Mouse (Mus musculus) limb, embryonic 14.5 days (tissue): ENCODE results near the gene Gabpb1. TPM values are rescaled to one million over a fixed set of nuclear protein-coding genes. Genes with fewer than 3 reads are reported as not detected.
A peak's percentile ranks its signal among the peaks of the same experiment; 100 is the strongest.

ENCODE experiments used
- ATAC-seq: fragments of 200-750 bp; cut with Nextera tagmentation; 2 replicates; pipeline ENCODE4 v1.8.0; 2017; ENCODE audit warnings: low read depth, moderate number of reproducible peaks, moderate TSS enrichment; ENCODE audit not compliant: low FRiP score
- DNase-seq: peaks from one replicate; pipeline ENCODE4 v3.0.0-alpha.2; 2015; ENCODE audit warnings: low spot score
- H3K27ac ChIP-seq: fragments of 300-500 bp; sonication (generic); replicated peaks from 2 replicates; pipeline ENCODE4 v1.5.1; 2014; ENCODE audit warnings: low read depth, mild to moderate bottlenecking, low read length, moderate library complexity, mixed read lengths
- H3K27me3 ChIP-seq: fragments of 300-500 bp; sonication (generic); 2 replicates; pipeline ENCODE4 v1.6.1; 2014; ENCODE audit warnings: low read length, mixed read lengths; ENCODE audit not compliant: control insufficient read depth, insufficient read depth
- H3K36me3 ChIP-seq: fragments of 300-500 bp; sonication (generic); 2 replicates; pipeline ENCODE4 v1.6.1; 2014; ENCODE audit warnings: mild to moderate bottlenecking, low read length, moderate library complexity, mixed read lengths; ENCODE audit not compliant: control insufficient read depth, insufficient read depth
- H3K4me1 ChIP-seq: fragments of 300-500 bp; sonication (generic); 2 replicates; pipeline ENCODE4 v1.6.1; 2014; ENCODE audit warnings: antibody characterized with exemption, low read length, mixed read lengths; ENCODE audit not compliant: control insufficient read depth, insufficient read depth
- H3K4me2 ChIP-seq: fragments of 300-500 bp; sonication (generic); replicated peaks from 2 replicates; pipeline ENCODE4 v1.6.1; 2014; ENCODE audit warnings: low read depth, mild to moderate bottlenecking, low read length, moderate library complexity; ENCODE audit not compliant: severe bottlenecking
- H3K4me3 ChIP-seq: fragments of 300-500 bp; sonication (generic); replicated peaks from 2 replicates; pipeline ENCODE4 v1.5.1; 2014; ENCODE audit warnings: low read length
- H3K9ac ChIP-seq: fragments of 300-500 bp; sonication (generic); 2 replicates; pipeline ENCODE4 v1.6.1; 2014; ENCODE audit warnings: mild to moderate bottlenecking, low read depth, low read length, moderate library complexity; ENCODE audit not compliant: severe bottlenecking
- H3K9me3 ChIP-seq: fragments of 300-500 bp; sonication (generic); 2 replicates; pipeline ENCODE4 v1.6.1; 2016; ENCODE audit warnings: low read length; ENCODE audit not compliant: control insufficient read depth
- POLR2A ChIP-seq: fragments of 200-500 bp; IDR thresholded peaks from 2 replicates; pipeline ENCODE4 v1.8.0; 2012; ENCODE audit warnings: inconsistent platforms, mild to moderate bottlenecking, moderate library complexity, borderline replicate concordance; ENCODE audit not compliant: insufficient read depth, insufficient read length; ENCODE audit errors: extremely low read depth
- WGBS: fragments of 180-500 bp; shearing (Covaris S2); extraction: QIAGEN DNeasy Blood & Tissue Kit; methylation state at CpG from one replicate; pipeline ENCODE4 v1.1.7; 2014; 5-methylcytosine and 5-hydroxymethylcytosine counted together
- polyA plus RNA-seq, 2 experiments: library from polyadenylated mRNA; depleted of rRNA in 1 of 2; stranded (reverse) in 1 of 2; unstranded in 1 of 2; fragments of >200 nt; fragmentation: Nextera tagmentation in 1 of 2; extraction: Ambion mirVana in 1 of 2; gene quantifications; 2 replicates each; pipeline versions ENCODE4 v1.2.1 to v1.2.3; 2012 to 2014

Gabpb1 gene
- polyA plus RNA-seq, 2 experiments, result 44.6 to 48.0 TPM

DNA sequence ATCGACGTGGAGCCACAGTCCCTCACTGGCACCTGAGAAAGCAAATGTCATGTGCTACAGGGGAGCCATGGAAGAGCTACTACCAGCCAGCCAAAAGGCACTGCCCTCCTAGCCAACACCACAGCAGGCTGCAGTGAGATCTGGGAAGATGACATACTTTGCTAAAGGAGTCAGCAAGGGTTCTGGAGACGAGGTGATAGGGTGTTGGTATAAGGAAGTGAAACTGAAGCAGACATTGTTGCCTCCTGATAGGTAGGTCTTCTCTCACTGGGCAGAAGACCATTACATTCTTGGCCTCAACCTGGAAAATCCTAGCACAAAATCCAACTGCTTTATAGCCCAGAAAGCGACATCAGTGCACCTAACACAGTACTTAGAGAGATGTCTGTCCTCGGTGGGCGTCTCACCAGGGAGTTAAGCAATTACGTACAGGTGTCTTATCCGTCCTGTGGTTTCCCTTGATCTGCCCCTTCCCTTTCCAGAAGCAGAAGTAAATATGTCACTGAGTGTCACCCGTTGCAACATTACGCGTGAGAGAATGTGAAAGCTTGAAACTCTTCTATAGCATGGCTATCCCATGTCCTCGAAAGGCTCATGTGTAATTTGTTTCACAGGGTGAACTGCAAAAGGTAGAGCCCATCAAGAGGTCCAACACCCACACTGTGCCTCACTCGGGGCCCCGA lies 74.1 kb downstream of the Gabpb1 start:
- H3K4me1 ChIP-seq, result no peaks in the 10 kb centered on the region
- H3K36me3 ChIP-seq, result no peaks in the 10 kb centered on the region
- no peak for TF ChIP-seq POLR2A
- no peaks in the 10 kb centered on the region for H3K27me3 ChIP-seq
- no peak overlapping the region for H3K9ac ChIP-seq
- H3K4me3 ChIP-seq, result no peak overlapping the region
- DNase-seq (no peak), ATAC-seq (no peak)
- no peaks in the 10 kb centered on the region for H3K9me3 ChIP-seq
- no peak overlapping the region for H3K4me2 ChIP-seq
- H3K27ac ChIP-seq, result no peak overlapping the region
- WGBS, result 89% methylated on average over 14 of the region's 14 CpGs

DNA sequence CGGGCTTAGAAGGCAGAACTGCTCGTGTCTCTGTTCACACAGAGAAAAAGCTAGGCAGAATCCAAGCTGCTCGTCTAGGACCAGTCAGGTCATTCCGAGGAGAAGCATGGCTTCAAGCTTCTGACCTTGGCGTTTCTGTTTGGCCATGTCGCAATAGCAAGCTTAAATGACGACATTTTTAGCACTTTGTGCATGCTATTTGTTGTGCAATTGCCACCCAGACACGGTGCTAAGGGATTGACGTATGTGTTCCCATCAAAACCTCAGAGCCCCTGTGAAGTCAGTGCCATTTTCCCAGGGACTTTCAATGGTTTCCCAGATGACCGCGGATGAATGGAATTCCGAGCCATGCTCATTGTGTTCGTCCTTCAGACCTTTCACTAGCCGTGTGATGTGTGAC lies 75.6 kb downstream of the Gabpb1 start:
- ATAC-seq, result no peak
- 87% methylated on average over 14 of the region's 14 CpGs for WGBS
- no peak overlapping the region for H3K27ac ChIP-seq
- no peak for DNase-seq
- no peak for TF ChIP-seq POLR2A
- H3K4me1 ChIP-seq, result no peaks in the 10 kb centered on the region
- H3K4me3 ChIP-seq, result no peak overlapping the region
- H3K9ac ChIP-seq, result no peak overlapping the region
- H3K4me2 ChIP-seq, result no peak overlapping the region
- no peaks in the 10 kb centered on the region for H3K27me3 ChIP-seq
- no peaks in the 10 kb centered on the region for H3K36me3 ChIP-seq
- H3K9me3 ChIP-seq, result no peaks in the 10 kb centered on the region

DNA sequence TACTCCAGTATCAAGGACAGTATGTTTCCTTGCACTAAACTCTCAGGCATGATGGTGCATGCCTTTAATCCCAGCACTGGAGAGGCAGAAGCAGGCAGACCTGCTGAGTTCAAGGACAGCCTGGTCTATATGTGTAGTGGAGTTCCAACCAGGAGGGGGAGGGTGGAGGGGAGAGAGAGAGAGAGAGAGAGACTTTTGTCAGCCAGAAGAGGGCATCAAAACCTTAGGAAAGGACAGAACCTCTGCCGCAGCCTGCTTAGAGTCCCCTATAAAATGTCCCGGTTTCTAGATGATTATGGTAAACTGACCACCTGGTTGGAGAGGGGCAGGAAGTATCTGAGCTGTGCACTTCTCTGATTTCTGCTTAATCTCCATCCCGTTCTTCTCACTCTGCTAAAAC lies 77.1 kb downstream of the Gabpb1 start:
- Histone ChIP-seq H3K27me3 (no peaks in the 10 kb centered on the region), H3K4me3 (no peak overlapping the region), H3K9ac (no peak overlapping the region), H3K36me3 (no peaks in the 10 kb centered on the region), H3K4me2 (no peak overlapping the region; the same call in 1 of the 2 replicates), H3K27ac (no peak overlapping the region), H3K9me3 (no peaks in the 10 kb centered on the region), H3K4me1 (no peaks in the 10 kb centered on the region)
- peak; percentile 57 for DNase-seq
- ATAC-seq, result peak; percentile 70
- TF ChIP-seq POLR2A, result no peak
- 4% methylated on average over 3 of the region's 3 CpGs for WGBS

DNA sequence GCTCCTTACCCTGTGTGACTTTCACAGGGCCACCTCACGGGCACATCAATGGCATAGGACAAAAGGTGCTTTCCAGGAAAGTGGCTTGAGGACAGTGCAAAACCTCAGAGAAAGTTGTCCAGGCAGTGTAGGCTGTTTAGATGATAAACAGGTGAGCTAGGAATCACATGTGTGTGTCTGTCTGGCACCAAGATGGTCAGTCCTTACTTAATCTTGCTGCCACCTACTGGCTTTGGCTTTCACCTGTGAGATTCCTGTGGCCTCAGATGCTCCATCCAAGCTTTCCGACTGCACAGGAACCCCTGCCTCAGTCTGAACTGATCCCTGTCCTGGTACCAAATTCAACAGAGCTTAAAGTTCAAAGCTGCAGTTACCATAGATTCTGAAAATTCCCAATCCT lies 77.8 kb downstream of the Gabpb1 start:
- Histone ChIP-seq H3K4me1 (no peaks in the 10 kb centered on the region), H3K4me3 (no peak overlapping the region), H3K27ac (no peak overlapping the region), H3K9ac (no peak overlapping the region), H3K36me3 (no peaks in the 10 kb centered on the region), H3K27me3 (no peaks in the 10 kb centered on the region), H3K9me3 (no peaks in the 10 kb centered on the region), H3K4me2 (no peak overlapping the region)
- DNase-seq (no peak), ATAC-seq (no peak)
- 48% methylated on average over 2 of the region's 2 CpGs for WGBS
- TF ChIP-seq POLR2A, result no peak

DNA sequence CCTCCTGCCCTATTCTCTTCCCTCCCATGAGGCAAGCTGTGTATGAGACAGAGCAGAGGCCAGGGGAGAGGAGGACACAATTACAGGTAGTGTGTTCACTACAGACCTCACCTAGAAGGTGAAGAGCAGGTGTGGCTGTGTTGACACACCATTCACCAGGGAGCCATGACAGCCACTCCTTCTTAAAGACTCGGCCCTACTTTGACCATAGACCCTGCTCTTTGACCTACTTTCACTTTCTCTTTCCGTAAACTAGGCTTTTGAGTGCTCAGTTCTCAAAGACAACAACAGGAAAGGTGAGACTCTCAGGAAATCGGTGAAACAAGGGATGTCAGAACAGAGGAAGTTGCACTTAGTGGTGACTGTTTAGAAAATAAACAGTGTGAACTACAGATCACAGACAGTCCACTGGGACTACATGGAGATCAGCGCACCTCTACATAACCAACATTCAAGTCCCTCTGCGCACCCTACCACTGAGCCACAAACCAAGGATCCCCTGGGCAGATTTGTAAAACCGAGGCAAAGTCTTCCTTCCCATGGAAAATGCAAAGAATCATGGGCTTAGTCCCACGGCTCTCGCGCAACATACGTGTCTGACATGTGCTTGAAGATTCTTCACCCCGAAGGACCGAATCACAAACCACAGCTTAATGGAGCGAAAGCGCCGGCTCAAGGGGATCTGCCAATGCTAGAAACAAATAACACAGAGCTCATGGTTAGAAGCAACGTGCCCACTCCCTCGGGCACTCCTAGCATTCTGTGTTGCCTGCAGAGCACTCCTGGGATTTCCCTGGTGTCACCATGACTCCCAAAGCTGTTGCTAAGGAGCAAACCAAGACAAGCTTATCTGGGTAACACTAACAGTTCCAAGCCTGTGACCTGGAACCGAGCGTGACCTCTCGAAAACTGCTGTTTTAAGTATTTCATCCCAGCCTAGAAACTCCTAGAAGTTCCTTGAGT lies 78.6 kb downstream of the Gabpb1 start:
- ATAC-seq (no peak), DNase-seq (no peak)
- Histone ChIP-seq H3K36me3 (no peaks in the 10 kb centered on the region), H3K9me3 (no peaks in the 10 kb centered on the region), H3K4me2 (no peak overlapping the region), H3K9ac (no peak overlapping the region), H3K27me3 (no peaks in the 10 kb centered on the region), H3K4me3 (no peak overlapping the region), H3K27ac (no peak overlapping the region), H3K4me1 (no peaks in the 10 kb centered on the region)
- no peak for TF ChIP-seq POLR2A
- 87% methylated on average over 20 of the region's 20 CpGs for WGBS
